Mouse (Mus musculus): ENCODE results near the gene Frmd7. TPM values are rescaled to one million over a fixed set of nuclear protein-coding genes. Genes with fewer than 3 reads are reported as not detected.

Gene Frmd7
- polyA plus RNA-seq, 1 experiment from 2014 or later: not detected

Other genes starting within 250 kb of the Frmd7 start
- gene Stk26, start 101.7 kb downstream of the Frmd7 start, polyA plus RNA-seq (2016; fragmentation: Nextera tagmentation; extraction: Ambion mirVana): 6.0 and 7.2 TPM in 2 replicates
- gene Rap2c, start 75.3 kb upstream of the Frmd7 start, polyA plus RNA-seq (2016; fragmentation: Nextera tagmentation; extraction: Ambion mirVana): 26.8 and 29.3 TPM in 2 replicates

All from hindbrain, embryonic 12.5 days (tissue).